Mouse (Mus musculus): Measurements from ENCODE around the gene Exosc3. TPM values are rescaled to one million over a fixed set of nuclear protein-coding genes. Genes with fewer than 3 reads are reported as not detected.

The Exosc3 gene
- 62.9 and 104 TPM in 2 replicates for polyA plus RNA-seq (2012; rRNA removed)

GRCm38 (mm10) chr4:45342286-45343155 lies at the start of gene Exosc3:
Gene Exosc3, minus strand, starts transcription at chr4:45342732.

GRCm38 (mm10) chr4:45341669-45342249 lies 773 bp downstream of the Exosc3 start, which contains the start of gene Dcaf10:
Gene Dcaf10, plus strand, starts transcription at chr4:45342101.

GRCm38 (mm10) chr4:45296662-45297564 lies 45.6 kb downstream of the Exosc3 start, which contains the start of gene Trmt10b:
Gene Trmt10b, plus strand, starts transcription at chr4:45297127.

Other genes starting within 250 kb of the Exosc3 start
- 152 and 164 TPM in 2 replicates for gene Tomm5, start 234.6 kb downstream of the Exosc3 start, polyA plus RNA-seq (2012; rRNA removed)
- gene Frmpd1, start 157.9 kb downstream of the Exosc3 start, polyA plus RNA-seq (2012; rRNA removed), result 1.4 and 2.9 TPM in 2 replicates
- 12.7 and 24.8 TPM in 2 replicates for gene Trmt10b, start 45.6 kb downstream of the Exosc3 start, polyA plus RNA-seq (2012; rRNA removed)
- gene Dcaf10, start 631 bp downstream of the Exosc3 start, polyA plus RNA-seq (2012; rRNA removed), result 9.9 and 12.4 TPM in 2 replicates
- 88.5 and 104 TPM in 2 replicates for gene Slc25a51, start 66.0 kb upstream of the Exosc3 start, polyA plus RNA-seq (2012; rRNA removed)
- gene Shb, start 189.7 kb upstream of the Exosc3 start, polyA plus RNA-seq (2012; rRNA removed), result 12.5 and 14.2 TPM in 2 replicates